Mouse (Mus musculus) regulatory T cell (primary cell): ENCODE measurements around the gene Dyrk2.

Experiments used
- in situ Hi-C: fragments of 300-600 bp; cut with MboI, MseI; formaldehyde crosslinking; loops from one replicate; pipeline ENCODE4 v1.15.1; 2025; ENCODE audit warnings: high pct_unique_total_duplicates

The Dyrk2 gene

DNA sequence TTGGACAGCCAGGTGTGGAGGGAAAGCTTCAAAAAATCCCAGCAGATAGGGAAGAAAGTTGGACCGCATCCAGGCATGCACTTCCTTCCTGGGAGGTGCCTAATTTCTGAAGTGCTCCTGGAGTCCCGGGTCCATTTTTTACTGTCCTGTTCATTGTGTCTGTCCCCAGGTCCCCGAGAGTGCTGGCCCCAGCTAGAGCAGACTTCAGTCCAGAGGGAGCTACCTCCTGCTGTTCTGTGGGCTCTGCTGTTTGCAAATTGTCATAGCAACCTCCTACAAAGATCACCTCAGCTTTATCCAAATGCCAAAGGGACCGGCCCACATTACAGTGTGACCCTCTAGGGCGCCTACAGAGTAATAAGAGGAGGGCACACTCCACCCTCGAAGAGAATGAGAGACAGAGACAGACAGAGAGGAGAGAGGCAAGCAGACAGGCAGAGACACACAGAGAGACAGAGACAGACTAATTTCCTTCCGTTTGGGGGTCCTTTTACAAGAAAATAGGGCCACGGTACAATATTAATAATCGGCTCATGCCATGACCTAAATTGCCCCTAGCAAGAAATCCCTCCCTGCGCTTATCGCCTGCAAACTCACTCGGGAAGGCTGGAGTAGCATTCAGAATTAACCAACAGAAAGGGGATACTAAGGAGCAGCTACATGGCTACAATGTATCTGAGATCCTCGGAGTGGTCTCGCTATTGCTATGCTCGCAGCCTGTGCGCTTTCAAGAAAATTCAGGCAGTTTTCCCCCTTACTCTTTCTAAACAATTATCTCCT, at the start of gene Dyrk2:
Dyrk2 (minus strand) TSS at position 9 of the 780 bp plus-strand sequence.
- in situ Hi-C loops = loop anchor here (5.0 kb wide), 1 partner anchor 1347 kb away; no protein-coding TSS in a partner anchor

DNA sequence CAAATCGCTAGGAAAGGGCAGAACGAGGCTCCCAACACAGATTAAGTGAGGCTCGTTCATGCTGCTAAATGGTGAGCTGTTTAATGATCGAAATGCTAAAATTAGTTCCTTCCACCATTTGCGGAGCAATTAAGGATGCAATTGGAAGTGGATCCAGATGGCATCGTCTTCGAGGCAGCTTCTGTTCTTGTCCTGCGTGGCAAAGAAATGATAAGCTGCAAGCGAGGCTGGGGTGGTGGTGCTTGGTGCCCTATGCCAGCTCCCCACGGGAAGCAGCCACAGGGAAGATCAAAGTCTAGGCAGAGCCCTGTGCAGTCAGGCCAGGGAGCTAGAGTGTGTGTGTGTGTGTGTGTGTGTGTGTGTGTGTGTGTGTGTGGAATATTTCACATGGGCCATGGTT, 32.6 kb upstream of the Dyrk2 start:
- in situ Hi-C loops = no loop called here

DNA sequence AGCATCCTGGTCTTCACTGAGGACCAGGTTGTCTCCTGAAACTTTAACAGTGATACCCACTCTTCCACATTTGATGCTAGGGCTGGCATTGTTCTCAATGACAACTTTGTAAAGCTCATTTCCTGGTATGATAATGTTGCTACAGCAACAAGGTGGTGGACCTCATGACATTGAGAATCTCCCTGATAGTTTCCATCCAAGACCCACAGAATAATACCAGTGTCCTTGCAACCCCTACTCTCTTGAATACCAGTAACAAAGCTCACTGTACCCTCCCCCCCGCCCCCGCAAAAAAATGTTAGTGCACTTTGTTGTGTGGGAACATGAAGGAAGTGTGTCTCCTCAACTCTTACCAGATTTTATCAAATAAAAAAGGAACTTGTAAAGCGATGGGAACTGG, 23.6 kb upstream of the Dyrk2 start:
- in situ Hi-C loops = no loop called here

DNA sequence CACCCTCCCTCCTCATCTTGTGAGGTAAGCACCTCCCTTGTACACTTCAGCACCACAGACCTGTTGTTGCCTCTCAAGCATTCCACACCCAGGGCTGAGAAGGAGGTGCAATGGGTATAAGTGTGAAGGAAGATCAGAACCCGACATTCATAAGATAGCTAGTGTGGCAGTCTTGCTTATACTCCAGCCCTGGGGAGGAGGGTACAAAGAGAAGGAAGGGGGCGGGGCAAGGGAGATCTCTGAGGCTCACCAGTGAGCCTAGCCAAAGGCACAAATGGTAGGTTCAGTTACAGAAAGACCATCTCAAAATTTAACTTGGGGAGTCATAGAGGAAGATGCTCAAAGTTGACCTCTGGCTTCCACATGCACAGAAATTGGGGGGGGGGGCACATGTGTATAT, 14.1 kb upstream of the Dyrk2 start:
- in situ Hi-C loops = no loop called here

DNA sequence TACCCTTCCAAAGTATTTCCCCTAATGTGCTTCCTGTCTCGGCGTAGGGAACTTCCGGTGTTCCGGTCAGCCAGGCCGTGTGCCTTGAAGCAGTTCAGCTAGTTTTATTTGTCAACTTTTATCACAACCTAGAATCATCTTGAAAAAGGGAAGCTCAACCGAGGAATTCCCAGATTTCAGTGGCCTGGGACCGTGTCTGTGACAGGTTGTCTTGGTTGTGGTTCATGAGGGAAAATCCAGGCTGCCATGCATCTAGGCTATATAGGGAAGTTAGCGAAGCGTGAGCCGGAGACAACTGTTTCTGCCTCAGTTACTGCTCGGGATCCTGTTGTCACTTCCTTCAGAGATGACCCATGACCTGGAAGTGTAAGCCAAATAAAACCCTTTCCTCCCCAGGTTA, 13.3 kb upstream of the Dyrk2 start:
- in situ Hi-C loops = no loop called here

DNA sequence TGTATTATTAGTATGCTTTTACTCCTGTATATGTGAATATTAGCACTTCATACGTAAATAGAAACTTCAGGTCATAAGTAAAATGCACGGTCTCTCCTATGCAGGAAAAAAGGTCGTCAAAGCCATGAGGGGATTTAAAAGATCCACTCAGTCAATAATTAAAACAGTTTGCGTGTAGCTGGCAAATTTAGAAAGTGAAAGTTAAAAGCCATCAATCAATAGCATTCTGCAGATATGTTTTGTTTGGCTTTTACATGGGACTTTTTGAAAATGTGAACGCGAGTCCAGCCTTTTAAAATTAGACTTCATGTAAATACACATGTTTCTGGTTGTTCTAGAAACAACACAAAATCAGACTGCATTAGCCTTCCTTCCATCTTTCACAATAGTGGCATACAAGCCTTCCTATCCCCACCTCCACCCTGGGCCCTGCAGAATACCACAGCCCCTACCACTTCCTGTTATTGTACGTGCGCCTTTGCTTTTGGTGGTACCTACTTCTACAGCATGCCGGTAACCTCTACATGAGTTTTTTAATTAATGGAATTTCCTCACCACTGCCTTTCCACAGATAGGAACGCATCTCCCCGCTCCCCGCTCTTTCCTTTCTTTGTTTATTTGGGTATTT, 12.4 kb upstream of the Dyrk2 start:
- in situ Hi-C loops = no loop called here

DNA sequence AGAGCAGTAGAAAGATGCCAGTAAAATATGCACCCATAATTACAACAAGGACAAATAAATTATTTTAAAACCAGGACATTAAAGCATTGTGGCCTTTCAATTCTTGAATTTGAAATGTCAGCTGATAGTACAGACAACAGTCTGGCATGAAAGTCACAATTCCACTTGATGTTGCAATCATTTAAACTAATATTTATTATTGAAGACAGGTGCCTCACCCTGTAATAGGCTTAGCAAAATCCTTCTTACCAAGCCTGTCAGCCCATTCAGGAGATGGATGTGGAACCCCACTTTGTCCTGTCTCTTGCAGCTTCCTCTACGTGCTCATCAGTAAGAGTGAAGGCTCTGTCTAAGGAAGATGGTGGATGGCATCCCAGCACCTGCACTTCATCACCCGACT, 10.8 kb upstream of the Dyrk2 start:
- in situ Hi-C loops = no loop called here

DNA sequence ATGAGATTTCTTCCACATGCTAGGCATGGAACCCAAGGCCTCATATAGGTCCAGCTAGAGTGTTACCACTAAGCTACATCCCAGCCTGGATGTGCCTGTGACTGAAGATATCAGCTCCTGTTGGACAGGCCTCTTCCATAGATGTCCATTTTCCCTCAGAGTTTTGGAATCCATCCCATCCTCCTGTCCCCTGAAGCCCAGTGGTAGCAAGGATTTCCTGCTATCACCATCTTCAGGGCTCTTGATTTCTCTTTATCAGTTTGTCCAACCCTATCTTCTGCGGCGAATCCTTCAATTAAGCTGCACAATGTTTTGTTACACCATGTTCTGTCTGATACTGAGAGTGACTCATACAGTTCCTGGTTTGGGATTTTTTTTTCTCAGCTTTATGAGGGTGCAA, 2.2 kb upstream of the Dyrk2 start:
- in situ Hi-C loops = loop anchor here (5.0 kb wide), 1 partner anchor 1345 kb away; no protein-coding TSS in a partner anchor

DNA sequence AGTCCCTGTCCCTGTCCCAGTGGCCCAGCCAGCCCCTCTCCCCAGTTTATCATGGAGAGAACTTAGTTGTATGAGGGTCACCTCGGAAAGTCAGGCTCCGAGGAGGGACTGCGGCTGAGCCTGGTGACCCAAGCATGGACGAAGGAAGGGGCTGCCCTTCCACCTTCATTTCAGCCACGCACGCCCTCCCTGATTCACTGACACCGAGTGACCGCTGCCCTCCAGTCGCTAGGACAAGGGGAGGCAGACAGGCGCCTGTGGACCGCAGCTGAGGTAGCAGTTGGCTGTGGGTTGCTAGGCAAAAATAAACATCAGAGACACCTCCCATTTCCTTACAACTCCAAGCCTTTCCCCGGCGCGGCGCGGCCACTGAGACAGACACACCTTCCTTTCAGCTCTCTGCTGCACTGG, 413 bp downstream of the Dyrk2 start:
- in situ Hi-C loops = loop anchor here (5.0 kb wide), 1 partner anchor 1348 kb away; no protein-coding TSS in a partner anchor

DNA sequence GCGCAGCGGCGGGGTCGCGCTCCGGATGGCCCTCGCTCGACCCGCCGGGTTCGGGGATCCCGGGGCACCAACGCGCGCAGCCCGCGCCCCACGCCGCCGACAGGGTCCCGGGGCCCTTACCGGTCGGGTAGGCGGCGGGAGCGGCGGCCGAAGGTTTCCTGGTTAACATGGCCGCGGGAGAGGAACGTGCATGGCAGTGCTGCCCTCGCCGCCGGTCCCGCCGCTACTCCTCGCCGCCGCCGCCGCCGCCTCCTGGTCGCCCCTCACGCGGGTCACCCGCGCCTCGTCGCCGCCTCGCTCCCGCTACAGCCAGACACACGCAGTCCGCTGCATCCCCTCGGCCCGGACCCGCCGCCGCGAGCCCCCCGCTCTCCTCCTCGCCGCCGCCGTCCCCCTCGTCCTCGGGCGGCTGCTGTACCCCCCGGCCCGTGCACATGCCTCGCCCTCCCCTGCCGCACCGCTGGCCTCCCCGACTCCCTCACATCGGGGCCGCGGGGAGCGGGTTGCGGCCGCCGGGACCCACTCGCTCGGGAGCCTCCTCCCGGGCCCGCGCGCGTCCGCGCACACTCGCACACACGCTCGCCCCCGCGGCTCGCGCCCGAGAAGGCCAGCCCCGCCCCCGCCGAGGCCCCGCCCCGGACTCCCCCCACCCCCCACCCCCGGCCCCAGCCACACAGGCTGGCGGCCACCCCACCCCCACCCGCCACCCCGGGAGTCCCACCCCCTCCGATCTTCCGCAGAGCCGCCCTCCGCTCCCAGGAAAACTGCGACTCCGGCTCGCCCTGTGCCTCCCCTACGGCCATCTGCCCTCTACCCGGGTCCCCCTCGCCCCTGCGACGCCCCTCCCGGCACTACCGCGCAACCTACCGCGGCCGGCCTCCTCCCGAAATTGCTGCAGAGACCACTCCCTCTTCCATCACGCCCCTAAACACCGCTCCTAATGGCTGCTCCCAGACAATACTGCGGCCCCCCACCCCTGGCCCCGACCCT, 1.1 kb downstream of the Dyrk2 start:
- in situ Hi-C loops = no loop called here

DNA sequence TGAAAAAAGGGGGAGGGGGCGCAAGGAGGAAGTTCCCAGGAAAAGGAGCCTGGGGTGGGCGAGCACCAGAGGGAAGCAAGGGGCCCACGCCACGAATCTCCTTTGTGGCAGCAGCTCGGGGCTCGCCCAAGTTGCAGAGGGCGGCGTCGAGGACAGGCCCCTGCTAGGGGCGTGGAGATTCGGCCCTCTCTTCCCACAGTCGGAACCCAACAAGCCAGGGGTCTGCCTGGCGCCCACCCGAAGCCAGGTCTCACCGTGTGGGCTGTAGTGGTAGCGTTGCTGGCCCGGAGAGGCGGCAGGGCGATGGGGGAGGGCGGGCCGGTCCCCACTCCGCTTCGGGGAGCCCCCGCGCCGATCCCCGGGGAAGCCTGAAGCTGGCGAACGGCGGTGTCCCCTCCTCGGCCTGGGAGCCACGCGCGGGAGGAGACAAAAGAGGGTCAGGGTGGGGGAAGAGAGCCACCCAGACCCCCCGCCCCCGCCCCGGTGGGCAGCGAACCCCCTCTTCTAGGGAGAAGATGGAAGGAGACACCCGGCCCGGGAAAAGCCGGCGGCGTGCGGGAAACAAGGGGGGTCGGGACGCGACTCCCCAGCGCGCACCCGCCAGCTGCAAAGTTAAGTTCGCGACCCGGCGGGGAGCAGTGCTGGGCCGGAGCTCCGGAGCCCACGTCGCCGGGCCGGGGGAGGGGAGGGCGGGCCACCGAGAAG, 2.0 kb downstream of the Dyrk2 start:
- in situ Hi-C loops = no loop called here

DNA sequence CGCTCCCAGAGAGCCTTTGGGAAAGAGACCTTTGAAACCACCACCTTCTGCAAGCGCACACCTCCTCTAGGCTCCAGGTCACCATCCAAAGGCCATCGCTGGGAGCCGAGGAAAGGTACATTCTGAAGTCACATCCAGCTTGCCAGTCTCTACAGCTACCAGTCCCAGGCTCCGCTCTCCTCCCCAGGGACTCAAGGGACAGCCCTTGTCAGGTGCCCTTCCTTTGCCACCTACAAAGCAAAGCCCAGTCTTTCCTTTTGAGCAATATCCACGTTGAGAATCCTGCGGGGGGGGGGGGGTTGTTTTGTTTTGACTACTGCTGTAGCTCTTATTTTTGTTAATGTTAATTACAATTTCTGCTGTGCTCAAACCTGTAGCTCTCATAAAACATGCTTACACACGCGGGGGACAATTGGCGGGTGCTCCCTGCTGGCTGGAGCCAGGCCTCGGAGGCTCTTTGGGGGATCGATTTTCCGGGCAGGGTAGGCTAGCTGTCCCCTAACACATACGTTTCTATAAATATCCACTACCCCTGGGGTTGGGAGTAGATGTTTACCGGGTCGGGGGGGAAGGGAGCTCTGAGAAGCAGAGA, 2.6 kb downstream of the Dyrk2 start:
- in situ Hi-C loops = no loop called here

DNA sequence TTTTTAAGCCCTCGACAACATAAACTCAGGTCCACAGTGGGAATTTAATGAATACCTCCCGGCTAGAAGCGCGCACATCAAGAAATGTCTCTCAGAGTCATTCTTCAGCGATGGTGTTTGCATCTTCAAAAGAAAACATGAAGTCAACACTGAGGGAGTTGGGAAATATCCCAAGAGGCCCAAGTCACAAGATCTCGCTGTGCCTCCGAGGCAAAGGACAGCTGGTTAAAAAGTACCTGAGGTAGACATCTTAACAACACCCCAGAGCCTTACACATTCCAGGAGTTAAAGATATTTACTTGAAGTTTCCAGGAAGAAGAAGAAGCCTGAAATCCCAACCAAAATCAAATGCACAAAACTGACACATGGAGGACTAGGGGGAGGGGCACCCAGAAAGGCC, 5.0 kb downstream of the Dyrk2 start:
- in situ Hi-C loops = no loop called here

DNA sequence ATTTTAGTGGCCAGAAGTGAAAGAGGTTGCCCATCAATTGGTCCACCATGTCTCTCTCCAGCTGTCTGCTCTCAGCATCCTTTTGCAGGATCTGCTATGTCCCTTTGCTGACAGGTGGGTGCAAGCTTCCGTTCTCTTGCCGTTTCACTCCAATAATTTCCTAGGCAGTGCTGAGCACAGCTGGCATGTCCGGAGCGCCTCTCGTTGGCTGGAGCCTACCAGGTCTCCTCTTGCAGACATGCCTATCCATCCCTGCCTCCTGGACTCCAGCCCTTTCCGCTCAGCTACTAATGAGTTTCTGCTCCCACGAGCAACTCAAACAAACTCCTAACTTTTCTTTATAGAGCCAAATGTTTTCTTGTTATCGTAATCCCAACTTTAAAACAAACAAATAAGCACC, 6.4 kb downstream of the Dyrk2 start:
- in situ Hi-C loops = no loop called here

DNA sequence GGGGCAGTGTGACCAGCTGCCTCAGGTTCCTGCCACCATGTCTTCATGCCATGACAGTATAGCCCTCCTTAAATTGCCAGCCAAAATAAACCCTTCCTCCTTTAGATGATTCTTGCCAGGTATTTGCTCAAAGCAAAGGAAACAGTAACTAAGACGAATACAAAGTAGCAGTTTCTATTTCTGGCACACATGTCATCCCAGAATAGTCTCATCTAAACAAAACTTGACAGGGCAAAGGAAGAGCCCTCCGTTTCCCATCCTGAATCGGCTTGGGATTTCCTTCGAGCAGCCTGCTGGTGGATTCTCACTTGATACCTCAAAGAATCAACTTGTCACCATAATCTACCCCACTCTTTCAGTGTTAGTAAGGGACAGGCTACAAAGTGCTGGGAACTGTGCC, 7.8 kb downstream of the Dyrk2 start:
- in situ Hi-C loops = no loop called here

DNA sequence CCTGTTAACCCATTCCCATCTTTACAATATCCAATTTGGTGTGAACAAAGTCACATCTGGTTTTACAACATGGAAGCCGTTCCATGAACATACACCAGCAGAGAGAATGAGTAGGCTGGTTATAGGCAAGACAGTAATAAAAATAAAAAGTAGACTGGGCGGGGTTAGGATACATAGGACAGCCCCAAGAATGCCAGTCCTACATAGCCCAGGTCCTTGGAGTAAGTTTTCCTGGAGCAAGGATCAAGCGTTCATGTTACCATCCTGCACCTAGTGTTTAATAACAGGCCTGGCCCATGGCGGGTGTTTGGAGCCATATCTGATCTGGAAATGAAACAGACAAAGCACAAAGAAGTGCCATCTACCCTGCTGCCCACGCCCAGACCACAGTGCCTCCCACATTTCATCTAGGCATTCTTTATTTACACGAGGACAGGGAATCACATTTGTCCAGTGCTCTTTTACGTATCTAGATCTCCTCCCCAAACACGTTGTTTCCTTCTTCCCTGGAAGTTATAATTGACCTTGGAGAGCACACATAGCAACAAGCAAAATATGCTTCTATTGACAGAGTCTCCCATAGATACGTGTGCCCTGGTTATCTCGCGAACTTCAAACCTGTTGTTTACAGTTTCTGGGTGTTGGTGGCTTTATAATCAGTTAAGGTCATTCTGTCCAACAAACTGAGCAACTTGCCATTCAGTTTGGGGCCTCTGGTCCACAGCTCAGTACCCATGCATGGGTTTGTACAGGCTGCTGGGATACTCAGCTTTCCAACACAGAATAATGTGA, 8.6 kb downstream of the Dyrk2 start:
- in situ Hi-C loops = no loop called here

DNA sequence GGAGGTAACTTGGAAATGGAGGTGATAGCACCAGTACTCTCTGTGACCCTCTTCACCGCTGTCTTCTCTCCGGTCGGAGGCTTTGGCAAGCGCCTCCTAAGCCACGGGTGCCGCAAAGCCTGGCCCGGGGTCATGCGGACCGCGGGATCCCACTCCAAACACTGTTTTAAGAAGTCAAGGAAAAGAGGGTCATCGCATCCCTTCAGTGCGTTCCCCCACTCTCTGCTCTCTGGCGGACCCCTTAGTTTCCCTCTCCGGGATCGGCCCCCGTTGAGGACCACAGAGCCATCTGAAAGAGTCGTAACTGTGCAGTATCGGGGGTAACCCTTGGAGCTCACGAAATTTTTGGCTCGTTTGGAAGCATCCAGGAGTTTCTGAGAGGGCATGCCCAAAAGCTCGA, 10.4 kb downstream of the Dyrk2 start:
- in situ Hi-C loops = no loop called here

DNA sequence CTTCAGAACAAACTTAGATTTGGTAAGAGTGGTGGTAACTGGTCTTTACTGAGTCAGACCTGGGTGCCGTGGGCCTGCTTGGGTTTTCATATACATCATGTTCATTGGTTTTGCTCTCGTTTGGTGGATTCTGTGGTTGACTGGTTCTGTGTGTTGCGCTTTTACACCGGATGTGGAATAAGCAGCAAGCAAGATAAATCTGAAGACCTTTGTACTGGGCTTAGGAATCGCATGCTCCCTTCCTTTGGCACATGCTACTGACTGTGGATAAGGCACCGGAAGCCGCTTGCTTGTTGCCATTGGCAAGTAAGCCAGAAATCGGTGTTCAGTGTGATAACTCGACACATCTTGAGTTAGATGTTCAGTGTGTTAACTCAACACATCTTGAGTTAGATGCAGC, 15.4 kb downstream of the Dyrk2 start:
- in situ Hi-C loops = no loop called here

DNA sequence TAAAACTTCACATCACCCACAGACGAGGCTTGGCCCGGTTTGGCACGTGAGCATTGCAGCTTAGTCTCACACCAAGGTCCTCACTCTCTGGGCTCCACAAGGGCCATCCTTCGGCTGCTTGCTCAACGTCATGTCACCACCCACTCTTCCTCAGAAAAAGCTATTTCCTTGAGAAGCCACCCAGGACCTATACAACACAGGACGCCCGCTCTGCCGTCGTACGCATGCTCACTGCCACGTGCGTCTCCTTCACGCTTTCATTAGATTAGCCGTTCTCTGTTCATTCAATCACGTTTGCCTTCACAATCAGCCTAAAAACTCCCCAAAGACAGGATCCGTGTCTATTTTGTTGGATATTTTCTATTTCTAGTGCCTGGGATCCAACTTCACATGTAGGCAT, 17.5 kb downstream of the Dyrk2 start:
- in situ Hi-C loops = no loop called here

DNA sequence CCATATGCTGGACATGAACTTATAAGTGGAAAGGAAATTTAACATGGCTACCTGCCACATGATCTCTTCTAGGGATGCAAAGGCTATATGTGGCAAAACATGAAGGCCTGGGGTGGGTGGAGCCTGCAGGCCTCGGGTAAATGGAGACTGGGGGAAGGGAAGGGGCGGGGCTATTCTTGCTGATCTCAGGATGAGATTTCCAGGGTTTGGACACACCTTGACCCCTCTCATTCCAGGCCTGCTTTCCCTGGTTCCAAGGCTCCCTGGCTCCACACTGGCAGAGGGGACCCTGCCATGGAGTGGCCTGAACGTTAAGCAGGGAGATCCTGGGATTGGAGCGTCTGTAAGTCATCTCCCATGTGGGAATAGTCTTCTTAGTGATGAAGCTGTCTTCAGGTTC, 21.5 kb downstream of the Dyrk2 start:
- in situ Hi-C loops = no loop called here
